Mouse (Mus musculus) brain, adult 2 months (tissue): Measurements from ENCODE around the gene Tada2a.

Experiments used
- DNase-seq: peaks from one replicate; pipeline ENCODE4 v3.0.0; 2011; ENCODE audit warnings: low read depth, low spot score

The Tada2a gene

GRCm38 (mm10) chr11:84063631-84064209 lies 65.7 kb downstream of the Tada2a start:
- DNase-seq = no peak

GRCm38 (mm10) chr11:84062805-84063204 lies 66.6 kb downstream of the Tada2a start:
- DNase-seq = no peak

- no peak for DNase-seq
Measured at GRCm38 (mm10) chr11:84061881-84062280, 67.5 kb downstream of the Tada2a start.

- no peak for DNase-seq
Measured at GRCm38 (mm10) chr11:84060635-84061034, 68.8 kb downstream of the Tada2a start.

GRCm38 (mm10) chr11:84059784-84060183 lies 69.6 kb downstream of the Tada2a start:
- no peak for DNase-seq

GRCm38 (mm10) chr11:84057418-84057817 lies 72.0 kb downstream of the Tada2a start:
- DNase-seq = no peak

- peak; percentile 98 for DNase-seq
Measured at GRCm38 (mm10) chr11:84053524-84054163, 75.8 kb downstream of the Tada2a start.

- no peak for DNase-seq
Measured at GRCm38 (mm10) chr11:84053055-84053454, 76.3 kb downstream of the Tada2a start.

- DNase-seq = peak; percentile 57
Measured at GRCm38 (mm10) chr11:84048411-84048810, 81.0 kb downstream of the Tada2a start.

GRCm38 (mm10) chr11:84047270-84047669 lies 82.1 kb downstream of the Tada2a start:
- DNase-seq = no peak

- no peak for DNase-seq
Measured at GRCm38 (mm10) chr11:84044988-84045387, 84.4 kb downstream of the Tada2a start.

GRCm38 (mm10) chr11:84042808-84043762 lies 86.3 kb downstream of the Tada2a start:
- DNase-seq = peak; percentile 94

- DNase-seq = no peak
Measured at GRCm38 (mm10) chr11:84040621-84041020, 88.8 kb downstream of the Tada2a start.

GRCm38 (mm10) chr11:84033671-84034070 lies 95.7 kb downstream of the Tada2a start:
- no peak for DNase-seq

GRCm38 (mm10) chr11:84032559-84032958 lies 96.8 kb downstream of the Tada2a start:
- DNase-seq = no peak

- peak; percentile 73 for DNase-seq
Measured at GRCm38 (mm10) chr11:84031971-84032370, 97.4 kb downstream of the Tada2a start.
